11 mouse cellular contexts compared by ENCODE assay signal in genomic region chr7:111069439-111070166, GRCm38 (mm10). TPM values are rescaled to one million over a fixed set of nuclear protein-coding genes. Genes with fewer than 3 reads are reported as not detected.
DNase-seq lines count a peak whose midpoint lies in the region; ATAC-seq lines count a peak whose summit lies in the region.
"Had no signal": no experiment of that assay in that cellular context is flagged by ENCODE, and none has a peak within 500 bp of the region (broad histone marks: within the 10 kb centered on the region; RNA-seq: fewer than 3 reads in every experiment).

No protein-coding gene starts in this region.

- ATAC-seq in midbrain, embryonic 12.5 days (ENCODE audit: low FRiP score, low read depth) = peak; percentile 52; the same call in 1 of the 2 replicates
- no peak for ATAC-seq in midbrain, embryonic 16.5 days
- ATAC-seq in forebrain, embryonic 12.5 days (ENCODE audit: low FRiP score) = peak; percentile 51; the same call in 1 of the 2 replicates
- peak; percentile 37; the same call in 1 of the 2 replicates for ATAC-seq in liver, embryonic 15.5 days (ENCODE audit: insufficient read depth)
- ATAC-seq: inflammation-experienced regulatory T-cells, adult 6 months had no signal

- no peaks in the 10 kb centered on the region for H3K4me1 ChIP-seq in midbrain, embryonic 12.5 days
- no peaks in the 10 kb centered on the region for H3K4me1 ChIP-seq in midbrain, embryonic 16.5 days (ENCODE audit: control insufficient read depth, insufficient read depth, low read length)
- H3K4me1 ChIP-seq in forebrain, embryonic 12.5 days = no peaks in the 10 kb centered on the region
- no peaks in the 10 kb centered on the region for H3K4me1 ChIP-seq in liver, embryonic 15.5 days (replicated peaks)
- H3K4me1 ChIP-seq: lung, embryonic 15.5 days had no signal

- no peaks in the 10 kb centered on the region for H3K27me3 ChIP-seq in midbrain, embryonic 12.5 days
- no peaks in the 10 kb centered on the region for H3K27me3 ChIP-seq in midbrain, embryonic 16.5 days (ENCODE audit: control insufficient read depth, insufficient read depth, low read depth, low read length)
- H3K27me3 ChIP-seq in forebrain, embryonic 12.5 days = no peaks in the 10 kb centered on the region
- H3K27me3 ChIP-seq in liver, embryonic 15.5 days = no peaks in the 10 kb centered on the region
- H3K27me3 ChIP-seq: lung, embryonic 15.5 days had no signal

- peaks cover 69% of the 10 kb centered on the region for H3K36me3 ChIP-seq in midbrain, embryonic 12.5 days
- H3K36me3 ChIP-seq in midbrain, embryonic 16.5 days (ENCODE audit: control insufficient read depth, insufficient read depth, low read length) = peaks cover 55% of the 10 kb centered on the region
- H3K36me3 ChIP-seq in forebrain, embryonic 12.5 days (replicated peaks) = peaks cover 69% of the 10 kb centered on the region
- peaks cover 70% of the 10 kb centered on the region for H3K36me3 ChIP-seq in liver, embryonic 15.5 days (replicated peaks)

- H3K27ac ChIP-seq in midbrain, embryonic 12.5 days (replicated peaks) = no peak overlapping the region
- no peak overlapping the region for H3K27ac ChIP-seq in midbrain, embryonic 16.5 days (ENCODE audit: low read length)
- H3K27ac ChIP-seq in forebrain, embryonic 12.5 days = no peak overlapping the region
- H3K27ac ChIP-seq in liver, embryonic 15.5 days (replicated peaks) = no peak overlapping the region
- H3K27ac ChIP-seq: lung, embryonic 15.5 days had no signal

- H3K4me3 ChIP-seq in midbrain, embryonic 12.5 days = no peak overlapping the region
- no peak overlapping the region for H3K4me3 ChIP-seq in midbrain, embryonic 16.5 days (ENCODE audit: low read depth, low read length)
- H3K4me3 ChIP-seq in forebrain, embryonic 12.5 days (replicated peaks) = no peak overlapping the region
- no peak overlapping the region for H3K4me3 ChIP-seq in liver, embryonic 15.5 days (replicated peaks)
- H3K4me3 ChIP-seq: lung, embryonic 15.5 days had no signal

- no peak overlapping the region for H3K4me2 ChIP-seq in midbrain, embryonic 12.5 days (replicated peaks)
- no peak overlapping the region for H3K4me2 ChIP-seq in midbrain, embryonic 16.5 days (ENCODE audit: low read length)
- H3K4me2 ChIP-seq in forebrain, embryonic 12.5 days = no peak overlapping the region
- no peak overlapping the region for H3K4me2 ChIP-seq in liver, embryonic 15.5 days
- H3K4me2 ChIP-seq: lung, embryonic 15.5 days had no signal

- 89% methylated on average over 7 of the region's 7 CpGs for WGBS in midbrain, embryonic 12.5 days
- WGBS in midbrain, embryonic 16.5 days = 94% methylated on average over 7 of the region's 7 CpGs
- WGBS in forebrain, embryonic 12.5 days = 92% methylated on average over 7 of the region's 7 CpGs
- WGBS in liver, embryonic 15.5 days (ENCODE audit: insufficient replicate concordance) = 90% methylated on average over 7 of the region's 7 CpGs

- no peak overlapping the region for H3K9ac ChIP-seq in midbrain, embryonic 12.5 days (replicated peaks)
- H3K9ac ChIP-seq in midbrain, embryonic 16.5 days (ENCODE audit: low read depth, low read length) = no peak overlapping the region
- H3K9ac ChIP-seq in forebrain, embryonic 12.5 days = no peak overlapping the region
- no peak overlapping the region for H3K9ac ChIP-seq in liver, embryonic 15.5 days
- H3K9ac ChIP-seq: lung, embryonic 15.5 days had no signal

- no peak for DNase-seq in cerebellum, postnatal 14 days
- no peak for DNase-seq in cerebellum, adult 18-20 months
- DNase-seq in kidney, postnatal 4 days = no peak
- DNase-seq: cerebellum, adult 11 months; thymus, postnatal 25 days had no signal

- peaks cover 9% of the 10 kb centered on the region for H3K9me3 ChIP-seq in midbrain, embryonic 12.5 days
- no peaks in the 10 kb centered on the region; the same call in 1 of the 2 replicates for H3K9me3 ChIP-seq in midbrain, embryonic 16.5 days (replicated peaks; ENCODE audit: control insufficient read depth, low read length, poor library complexity, severe bottlenecking)
- H3K9me3 ChIP-seq in forebrain, embryonic 12.5 days = peaks cover 12% of the 10 kb centered on the region
- H3K9me3 ChIP-seq in liver, embryonic 15.5 days (replicated peaks) = peaks cover 9% of the 10 kb centered on the region
- H3K9me3 ChIP-seq: lung, embryonic 15.5 days had no signal

RNA-seq across cellular contexts. Expression of gene Eif4g2, which starts 13.2 kb away (rescaled TPM):
- polyA plus RNA-seq in midbrain, embryonic 12.5 days (2016; fragmentation: Nextera tagmentation; extraction: Ambion mirVana) = 1,594 and 1,624 TPM in 2 replicates
- 1,168 and 1,270 TPM in 2 replicates for polyA plus RNA-seq in midbrain, embryonic 16.5 days (2015; fragmentation: Nextera tagmentation; extraction: Ambion mirVana)
- 1,554 and 1,700 TPM in 2 replicates for polyA plus RNA-seq in forebrain, embryonic 12.5 days (2016; fragmentation: Nextera tagmentation; extraction: Ambion mirVana)
- polyA plus RNA-seq in liver, embryonic 15.5 days (2015; fragmentation: Nextera tagmentation; extraction: Ambion mirVana) = 322 and 346 TPM in 2 replicates

RNA-seq across cellular contexts. Expression of gene Ctr9, which starts 40.9 kb away (rescaled TPM):
- 102 and 105 TPM in 2 replicates for polyA plus RNA-seq in midbrain, embryonic 12.5 days (2016; fragmentation: Nextera tagmentation; extraction: Ambion mirVana)
- polyA plus RNA-seq in midbrain, embryonic 16.5 days (2015; fragmentation: Nextera tagmentation; extraction: Ambion mirVana) = 81.8 and 89.3 TPM in 2 replicates
- polyA plus RNA-seq in forebrain, embryonic 12.5 days (2016; fragmentation: Nextera tagmentation; extraction: Ambion mirVana) = 93.1 and 95.2 TPM in 2 replicates
- polyA plus RNA-seq in liver, embryonic 15.5 days (2015; fragmentation: Nextera tagmentation; extraction: Ambion mirVana) = 21.8 and 22.3 TPM in 2 replicates
